Mouse (Mus musculus): ENCODE data around the gene Shisa8. TPM values are rescaled to one million over a fixed set of nuclear protein-coding genes. Genes with fewer than 3 reads are reported as not detected.
A peak's percentile ranks its signal among the peaks of the same experiment; 100 is the strongest.

Gene Shisa8
- total and polyA plus RNA-seq, 2 experiments: 0.07 to 0.09 TPM

DNA sequence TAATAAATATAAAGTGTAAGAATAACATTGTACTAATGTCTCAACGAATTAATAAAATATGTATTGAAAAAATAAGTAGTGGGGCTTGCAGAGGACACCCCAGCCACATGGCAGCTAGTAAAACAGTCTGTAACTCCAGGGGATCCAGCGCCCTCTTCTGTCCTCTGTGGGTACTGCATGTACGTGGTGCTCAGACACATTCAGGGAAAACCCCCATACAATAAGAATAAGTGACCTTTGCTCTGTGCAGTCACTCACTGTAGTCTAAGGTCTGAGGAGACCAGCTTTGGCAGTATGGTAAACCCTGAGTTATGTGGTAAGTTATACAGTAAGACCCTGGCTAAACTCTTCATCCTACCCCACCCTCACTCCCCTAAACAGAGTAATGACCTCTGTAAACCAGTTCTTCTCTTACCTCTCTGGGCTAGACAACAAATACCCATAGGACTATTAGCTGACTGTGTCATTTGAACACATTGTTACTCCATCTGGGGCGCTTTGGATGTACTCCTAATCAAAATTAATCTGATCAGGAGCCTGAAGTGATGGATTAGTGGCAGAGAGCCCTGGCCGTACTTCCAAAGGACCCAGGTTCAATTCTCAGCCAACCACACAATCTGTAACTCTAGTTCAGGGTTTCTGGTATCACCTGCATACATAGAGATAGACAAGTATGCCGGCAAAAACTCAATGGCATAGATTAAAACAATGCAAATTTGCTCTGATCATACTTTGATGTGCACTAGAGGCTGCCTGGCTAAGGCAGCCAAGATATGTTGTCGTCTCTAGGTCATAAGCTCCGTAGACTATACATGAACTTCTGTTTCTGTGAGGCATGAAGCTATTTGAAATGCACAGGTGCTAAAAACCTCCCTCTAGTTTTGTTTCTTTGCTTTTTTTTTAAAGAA lies 47.0 kb downstream of the Shisa8 start:
- H3K79me2 ChIP-seq (ENCODE audit: control insufficient read depth, insufficient read depth, low read length): peaks cover 26% of the 10 kb centered on the region; the same call in 1 of the 2 replicates
- DNase-seq (ENCODE audit: extremely low read depth, low read depth, low spot score): peak; percentile 51
- H3K4me3 ChIP-seq (ENCODE audit: insufficient read depth, low read depth, low read length): no peak overlapping the region
- no peak overlapping the region; the same call in 1 of the 2 replicates for H3K27ac ChIP-seq (replicated peaks; ENCODE audit: insufficient read depth, low read depth, low read length)
- TF ChIP-seq CTCF (IDR thresholded peaks at IDR 0.05; ENCODE audit: low read depth, low read length) (peak; percentile 83), POLR2A (IDR thresholded peaks at IDR 0.05; ENCODE audit: extremely low read depth, insufficient read depth, low read length) (no peak)
- H3K9ac ChIP-seq (ENCODE audit: low read depth, low read length): no peak overlapping the region
- H3K4me1 ChIP-seq (ENCODE audit: control insufficient read depth, insufficient read depth, low read length): peaks cover 6% of the 10 kb centered on the region
- no peaks in the 10 kb centered on the region for H3K36me3 ChIP-seq (ENCODE audit: control insufficient read depth, insufficient read depth, low read length)
- 35% methylated on average over 8 of the region's 8 CpGs for WGBS
- H3K27me3 ChIP-seq (ENCODE audit: control insufficient read depth, insufficient read depth, low read length): no peaks in the 10 kb centered on the region

DNA sequence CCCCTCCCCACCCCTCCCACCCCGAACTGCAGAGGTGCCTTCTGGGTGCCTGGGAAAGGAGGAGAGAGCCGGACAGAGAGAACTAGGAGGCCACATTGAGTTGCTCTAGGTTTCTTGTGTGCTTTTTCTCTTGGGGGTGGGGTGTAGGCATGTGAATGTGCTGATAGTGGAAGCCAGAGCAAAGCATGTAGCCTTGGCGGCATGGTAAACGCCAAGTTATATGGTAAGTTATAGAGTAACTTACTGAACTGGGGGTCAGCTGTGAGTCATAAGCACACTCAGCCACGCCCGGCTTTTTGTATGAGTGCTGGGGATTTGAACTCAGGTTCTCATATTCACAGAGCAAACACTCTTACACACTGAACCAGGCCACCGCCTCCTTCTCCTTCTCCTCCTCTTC lies 48.1 kb downstream of the Shisa8 start:
- Histone ChIP-seq H3K4me1 (ENCODE audit: control insufficient read depth, insufficient read depth, low read length) (peaks cover 8% of the 10 kb centered on the region), H3K4me3 (ENCODE audit: insufficient read depth, low read depth, low read length) (no peak overlapping the region), H3K9ac (ENCODE audit: low read depth, low read length) (no peak overlapping the region), H3K36me3 (ENCODE audit: control insufficient read depth, insufficient read depth, low read length) (no peaks in the 10 kb centered on the region), H3K27ac (replicated peaks; ENCODE audit: insufficient read depth, low read depth, low read length) (no peak overlapping the region), H3K27me3 (ENCODE audit: control insufficient read depth, insufficient read depth, low read length) (no peaks in the 10 kb centered on the region), H3K79me2 (ENCODE audit: control insufficient read depth, insufficient read depth, low read length) (peaks cover 34% of the 10 kb centered on the region; the same call in 1 of the 2 replicates)
- no peak for TF ChIP-seq POLR2A (IDR thresholded peaks at IDR 0.05; ENCODE audit: extremely low read depth, insufficient read depth, low read length)
- TF ChIP-seq CTCF (IDR thresholded peaks at IDR 0.05; ENCODE audit: low read depth, low read length): no peak
- WGBS: 57% methylated on average over 7 of the region's 7 CpGs
- no peak for DNase-seq (ENCODE audit: extremely low read depth, low read depth, low spot score)

DNA sequence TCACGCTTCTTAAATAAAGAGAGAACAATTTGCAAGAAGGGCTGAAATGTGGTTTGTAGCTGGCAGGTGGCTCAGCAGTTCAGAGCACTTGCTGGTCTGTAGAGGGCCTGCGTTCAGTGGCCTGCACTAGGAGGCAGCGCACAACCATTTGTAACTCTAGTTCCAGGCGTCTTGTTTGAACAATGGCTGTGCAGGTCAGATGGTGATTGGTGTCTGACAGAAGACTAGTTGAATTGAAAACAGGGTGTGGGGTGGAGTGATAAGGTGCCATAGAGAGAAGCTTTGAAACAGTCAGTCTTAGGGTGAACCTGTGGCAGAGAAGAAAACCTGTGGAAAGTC lies 48.6 kb downstream of the Shisa8 start:
- H3K4me3 ChIP-seq (ENCODE audit: insufficient read depth, low read depth, low read length): no peak overlapping the region
- H3K9ac ChIP-seq (ENCODE audit: low read depth, low read length): no peak overlapping the region
- no peaks in the 10 kb centered on the region for H3K27me3 ChIP-seq (ENCODE audit: control insufficient read depth, insufficient read depth, low read length)
- H3K4me1 ChIP-seq (ENCODE audit: control insufficient read depth, insufficient read depth, low read length): peaks cover 8% of the 10 kb centered on the region
- TF ChIP-seq POLR2A (IDR thresholded peaks at IDR 0.05; ENCODE audit: extremely low read depth, insufficient read depth, low read length): no peak
- TF ChIP-seq CTCF (IDR thresholded peaks at IDR 0.05; ENCODE audit: low read depth, low read length): 0 out of 2 replicates have a peak, but pooled peaks have one; percentile 26
- peaks cover 39% of the 10 kb centered on the region; the same call in 1 of the 2 replicates for H3K79me2 ChIP-seq (ENCODE audit: control insufficient read depth, insufficient read depth, low read length)
- DNase-seq (ENCODE audit: extremely low read depth, low read depth, low spot score): peak; percentile 45
- H3K36me3 ChIP-seq (ENCODE audit: control insufficient read depth, insufficient read depth, low read length): no peaks in the 10 kb centered on the region
- no peak overlapping the region for H3K27ac ChIP-seq (replicated peaks; ENCODE audit: insufficient read depth, low read depth, low read length)
- WGBS: 38% methylated on average over 4 of the region's 4 CpGs

DNA sequence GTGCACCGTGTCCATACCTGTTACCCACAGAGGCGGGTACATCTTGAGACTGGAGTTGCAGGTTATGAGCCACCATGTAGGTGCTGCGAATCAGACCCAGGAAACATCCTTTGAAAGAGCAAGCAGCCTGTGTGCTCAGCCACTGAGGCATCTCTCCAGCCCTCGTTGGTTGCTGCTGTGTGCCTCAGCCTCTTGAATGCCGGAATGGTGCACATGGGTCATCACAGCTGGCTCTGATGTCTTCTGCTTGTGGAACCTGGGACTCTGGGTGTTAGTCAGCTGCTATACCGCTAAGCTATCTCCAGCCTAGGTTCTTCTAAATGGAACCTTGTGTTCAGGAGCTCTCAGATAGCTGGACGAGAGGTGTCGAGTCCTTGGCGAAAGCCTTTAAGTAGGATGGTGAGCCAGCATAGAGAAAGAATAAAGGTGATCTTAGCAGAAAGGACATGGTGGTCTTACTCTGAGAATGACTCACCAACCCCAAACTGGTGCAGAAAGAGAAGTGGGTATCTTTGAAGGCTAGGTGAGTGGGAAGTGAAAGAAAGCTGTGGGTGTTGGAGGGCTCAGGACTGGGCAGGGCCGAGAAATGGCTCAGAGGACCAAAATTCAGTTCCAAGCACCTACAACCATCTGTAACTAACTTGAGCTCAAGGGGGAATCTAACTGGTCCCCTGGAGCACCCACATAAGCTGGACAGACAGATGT lies 49.1 kb downstream of the Shisa8 start:
- no peak overlapping the region for H3K4me3 ChIP-seq (ENCODE audit: insufficient read depth, low read depth, low read length)
- WGBS: 85% methylated on average over 10 of the region's 10 CpGs
- H3K27me3 ChIP-seq (ENCODE audit: control insufficient read depth, insufficient read depth, low read length): no peaks in the 10 kb centered on the region
- peaks cover 8% of the 10 kb centered on the region for H3K4me1 ChIP-seq (ENCODE audit: control insufficient read depth, insufficient read depth, low read length)
- TF ChIP-seq POLR2A (IDR thresholded peaks at IDR 0.05; ENCODE audit: extremely low read depth, insufficient read depth, low read length) (no peak), CTCF (IDR thresholded peaks at IDR 0.05; ENCODE audit: low read depth, low read length) (no peak)
- H3K27ac ChIP-seq (replicated peaks; ENCODE audit: insufficient read depth, low read depth, low read length): no peak overlapping the region
- no peak for DNase-seq (ENCODE audit: extremely low read depth, low read depth, low spot score)
- H3K9ac ChIP-seq (ENCODE audit: low read depth, low read length): no peak overlapping the region
- no peaks in the 10 kb centered on the region for H3K36me3 ChIP-seq (ENCODE audit: control insufficient read depth, insufficient read depth, low read length)
- H3K79me2 ChIP-seq (ENCODE audit: control insufficient read depth, insufficient read depth, low read length): peaks cover 42% of the 10 kb centered on the region; the same call in 1 of the 2 replicates

DNA sequence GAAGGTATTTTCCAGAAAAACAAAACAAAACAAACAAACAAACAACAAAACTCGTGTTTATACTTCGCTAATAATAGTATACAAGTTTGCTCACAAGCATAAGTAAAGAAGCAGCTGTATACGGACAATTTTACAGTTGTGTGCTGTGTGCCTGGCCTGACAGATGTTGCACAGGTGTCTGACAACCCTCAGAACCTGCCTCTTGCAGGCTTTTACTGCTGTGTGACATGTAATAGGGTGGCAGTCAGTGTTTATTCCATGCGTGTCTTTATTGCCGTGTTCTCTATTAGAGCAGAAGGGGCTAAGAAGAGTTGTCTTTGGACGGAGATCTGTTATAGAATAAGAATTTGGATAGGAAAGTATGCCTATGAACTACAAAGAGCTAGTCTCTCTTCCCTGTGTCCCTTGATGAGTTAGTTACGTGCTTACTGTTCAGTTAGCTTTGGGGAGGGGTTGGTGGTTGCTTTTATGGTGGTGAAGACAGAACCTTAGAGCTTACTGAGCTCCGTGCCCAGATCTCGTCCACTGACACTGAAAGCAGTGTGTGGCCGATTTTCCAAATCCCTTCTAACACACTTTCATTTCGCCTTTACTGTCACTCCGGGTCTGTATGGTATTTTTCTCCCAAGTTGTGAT lies 50.5 kb downstream of the Shisa8 start:
- Histone ChIP-seq H3K9ac (ENCODE audit: low read depth, low read length) (no peak overlapping the region), H3K36me3 (ENCODE audit: control insufficient read depth, insufficient read depth, low read length) (no peaks in the 10 kb centered on the region), H3K79me2 (ENCODE audit: control insufficient read depth, insufficient read depth, low read length) (peaks cover 43% of the 10 kb centered on the region; the same call in 1 of the 2 replicates), H3K27me3 (ENCODE audit: control insufficient read depth, insufficient read depth, low read length) (no peaks in the 10 kb centered on the region), H3K4me3 (ENCODE audit: insufficient read depth, low read depth, low read length) (no peak overlapping the region), H3K4me1 (ENCODE audit: control insufficient read depth, insufficient read depth, low read length) (peaks cover 6% of the 10 kb centered on the region), H3K27ac (replicated peaks; ENCODE audit: insufficient read depth, low read depth, low read length) (no peak overlapping the region)
- no peak for DNase-seq (ENCODE audit: extremely low read depth, low read depth, low spot score)
- 90% methylated on average over 12 of the region's 12 CpGs for WGBS
- TF ChIP-seq CTCF (IDR thresholded peaks at IDR 0.05; ENCODE audit: low read depth, low read length): no peak
- no peak for TF ChIP-seq POLR2A (IDR thresholded peaks at IDR 0.05; ENCODE audit: extremely low read depth, insufficient read depth, low read length)

Measured in liver, adult 2 months (tissue).